Mouse (Mus musculus): ENCODE measurements around the gene Lgals7.

DNA sequence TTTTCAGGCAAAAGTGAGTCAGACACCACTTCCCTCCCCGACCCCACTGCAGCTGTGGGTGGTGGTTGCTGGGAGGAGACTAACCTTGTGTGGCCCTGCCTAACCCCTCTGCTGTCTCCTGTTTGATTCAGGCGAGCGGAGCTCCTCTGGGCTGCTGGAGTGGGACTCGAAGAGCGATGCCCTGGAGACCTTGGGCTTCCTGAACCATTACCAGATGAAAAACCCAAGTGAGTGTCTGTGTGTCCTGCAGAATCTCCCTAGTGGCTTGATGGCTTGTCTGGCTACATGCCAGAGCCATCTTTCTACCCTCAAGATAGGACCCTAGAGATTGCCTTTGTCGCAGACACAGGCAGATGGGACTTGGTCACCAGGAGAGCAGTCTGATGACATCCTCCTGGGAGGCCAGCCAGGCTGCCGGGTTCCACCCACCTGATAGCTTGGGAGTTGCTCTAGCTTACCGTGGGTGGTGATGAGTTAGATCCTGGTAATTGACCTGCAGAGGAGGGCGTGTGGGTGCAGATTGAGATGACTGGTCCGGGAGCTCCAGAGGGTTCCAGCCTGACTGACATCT lies 42.3 kb upstream of the Lgals7 start:
- TF ChIP-seq GATA1 (IDR thresholded peaks at IDR 0.05; ENCODE audit: borderline replicate concordance, low read length) (no peak), FLI1 (IDR thresholded peaks at IDR 0.05; ENCODE audit: low read length) (no peak)

All from megakaryocyte, embryonic 14.5 days (primary cell).